Mouse (Mus musculus) thymus, adult 2 months (tissue): Measurements from ENCODE around the gene Gatc.

ENCODE experiments used
- CTCF ChIP-seq: fragments of 200-500 bp; IDR thresholded peaks from 2 replicates; pipeline ENCODE4 v1.5.1; 2012; ENCODE audit warnings: mild to moderate bottlenecking, control low read depth, low read length, moderate library complexity, borderline replicate concordance; ENCODE audit not compliant: control insufficient read depth, poor library complexity, insufficient read depth; ENCODE audit errors: extremely low read depth
- POLR2A ChIP-seq: fragments of 200-500 bp; IDR thresholded peaks from 2 replicates; pipeline ENCODE4 v1.6.1; 2012; ENCODE audit warnings: mild to moderate bottlenecking, low read length, control low read depth, moderate library complexity; ENCODE audit not compliant: control insufficient read depth, poor library complexity, insufficient read depth; ENCODE audit errors: extremely low read depth

GRCm38 (mm10) chr5:115317645-115318328 lies 23.2 kb downstream of the Gatc start:
- no peak for TF ChIP-seq CTCF
- TF ChIP-seq POLR2A: no peak
